Mouse (Mus musculus): ENCODE measurements around the gene Gpr25. TPM values are rescaled to one million over a fixed set of nuclear protein-coding genes. Genes with fewer than 3 reads are reported as not detected.

The Gpr25 gene
- not detected in 2 replicates for polyA plus RNA-seq (2015; fragmentation: Nextera tagmentation; extraction: Ambion mirVana)

DNA sequence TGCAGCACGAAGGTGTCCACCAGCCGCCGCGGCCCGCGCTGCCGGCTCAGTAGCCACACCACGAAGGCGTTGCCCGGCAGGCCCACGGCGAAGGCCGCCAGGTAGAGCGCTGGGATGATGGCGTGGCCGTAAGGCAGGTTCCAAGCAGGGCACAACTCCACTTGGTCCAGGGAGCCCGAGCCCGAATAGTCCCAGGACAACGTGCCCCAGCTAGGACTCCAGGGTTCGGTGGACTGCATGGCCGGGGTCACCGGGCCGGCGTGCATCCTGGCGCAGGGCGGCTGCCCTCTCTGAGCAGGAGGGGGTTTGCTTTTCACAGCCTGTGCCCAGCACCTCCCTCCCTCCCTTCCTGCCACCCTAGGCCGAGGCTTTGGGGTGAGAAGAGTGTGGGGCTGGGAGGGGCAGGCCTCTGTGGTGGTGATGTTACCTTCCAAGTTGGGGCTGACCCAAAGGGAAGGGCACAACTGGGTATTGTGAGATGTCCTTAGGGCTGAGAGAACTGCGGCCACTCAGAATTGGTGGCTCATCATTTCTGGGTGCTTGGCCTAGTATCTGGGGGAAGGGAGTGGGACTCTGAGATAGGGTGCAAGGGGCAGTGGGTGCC, at the start of gene Gpr25:
TSS of gene Gpr25 (minus strand) at position 239 of the 604 bp plus-strand sequence.

DNA sequence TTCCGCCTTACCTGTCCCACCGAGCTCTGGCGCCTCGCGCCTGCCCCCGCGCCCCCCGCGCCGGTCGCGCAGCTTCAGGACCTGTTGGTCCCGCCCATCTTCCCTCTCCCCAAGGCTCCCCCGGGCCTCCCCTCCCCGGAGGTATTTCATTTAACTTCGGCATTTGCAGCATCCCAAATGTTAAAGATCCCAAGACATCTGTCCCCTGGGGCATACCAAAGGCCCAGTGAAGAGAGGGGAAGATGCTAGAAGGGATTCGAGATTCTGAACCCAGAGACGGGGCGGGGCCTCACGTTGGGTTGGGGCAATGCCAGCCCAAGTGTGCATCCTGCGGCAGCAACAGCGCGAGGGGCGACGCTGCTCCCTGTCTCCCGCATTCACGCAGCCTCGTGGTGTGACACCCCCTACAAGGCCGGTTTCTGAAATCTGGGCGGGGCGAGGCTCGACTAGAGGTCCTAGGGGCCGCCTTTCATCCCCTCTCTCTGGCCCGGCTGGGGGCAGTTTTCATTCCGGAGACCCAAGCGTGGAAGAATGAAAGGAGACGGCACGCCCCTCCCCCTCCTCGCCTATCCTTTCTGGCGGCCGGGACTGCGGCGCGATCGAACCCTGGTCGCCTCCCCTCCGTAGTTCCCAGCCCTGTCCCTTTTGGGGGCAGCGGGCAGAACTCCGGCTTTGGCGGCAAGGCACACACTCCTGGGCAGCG, 26.6 kb downstream of the Gpr25 start, which contains the start of gene Inava:
TSS of gene Inava (minus strand) at position 373 of the 703 bp plus-strand sequence.

DNA sequence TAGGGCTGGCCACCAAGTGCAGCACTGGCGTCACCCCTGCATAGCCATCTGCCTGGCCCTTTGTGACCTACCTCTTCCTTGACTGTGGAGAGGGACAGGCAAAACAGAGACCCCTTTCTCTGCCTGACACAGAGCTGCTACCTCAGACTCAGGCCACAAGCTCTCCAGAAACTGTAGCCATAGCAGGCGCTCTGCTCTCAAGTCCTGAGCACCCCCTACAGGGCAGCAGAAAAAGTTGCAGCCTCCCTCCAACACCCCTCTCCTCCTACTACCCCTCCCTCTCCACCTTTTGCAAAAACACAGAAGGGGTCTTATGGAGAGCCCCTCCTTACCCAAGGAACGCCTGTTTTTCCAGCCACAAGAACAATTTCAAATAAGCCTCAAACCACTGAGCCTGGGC, 47.9 kb downstream of the Gpr25 start, which contains the start of gene Mroh3:
TSS of gene Mroh3 (minus strand) at position 26 of the 400 bp plus-strand sequence.

Other genes with a start within 250 kb of the Gpr25 start
- gene Ascl5, start 210.1 kb downstream of the Gpr25 start, polyA plus RNA-seq (2015; fragmentation: Nextera tagmentation; extraction: Ambion mirVana) = not detected in 2 replicates
- 68.4 and 95.7 TPM in 2 replicates for gene Cacna1s, start 208.1 kb downstream of the Gpr25 start, polyA plus RNA-seq (2015; fragmentation: Nextera tagmentation; extraction: Ambion mirVana)
- 0.26 and 0.48 TPM in 2 replicates for gene Kif21b, start 129.5 kb downstream of the Gpr25 start, polyA plus RNA-seq (2015; fragmentation: Nextera tagmentation; extraction: Ambion mirVana)
- gene Mroh3, start 48.0 kb downstream of the Gpr25 start, polyA plus RNA-seq (2015; fragmentation: Nextera tagmentation; extraction: Ambion mirVana) = not detected in 2 replicates
- 0.10 and 0.52 TPM in 2 replicates for gene Inava, start 26.6 kb downstream of the Gpr25 start, polyA plus RNA-seq (2015; fragmentation: Nextera tagmentation; extraction: Ambion mirVana)
- gene Camsap2, start 85.2 kb upstream of the Gpr25 start, polyA plus RNA-seq (2015; fragmentation: Nextera tagmentation; extraction: Ambion mirVana) = 4.0 and 4.1 TPM in 2 replicates
- gene Ddx59, start 154.4 kb upstream of the Gpr25 start, polyA plus RNA-seq (2015; fragmentation: Nextera tagmentation; extraction: Ambion mirVana) = 8.1 and 9.8 TPM in 2 replicates
- gene Kif14, start 205.5 kb upstream of the Gpr25 start, polyA plus RNA-seq (2015; fragmentation: Nextera tagmentation; extraction: Ambion mirVana) = 0.60 and 0.77 TPM in 2 replicates

All from skeletal muscle tissue, postnatal 0 days (tissue).